Mouse (Mus musculus): ENCODE measurements at regions not wholly inside any gene's neighbourhood (a gene's known extent, or its start where the extent isn't known, plus 50 kb on each side); places are given as distances from the start of the nearest gene placed in this dataset.

DNA sequence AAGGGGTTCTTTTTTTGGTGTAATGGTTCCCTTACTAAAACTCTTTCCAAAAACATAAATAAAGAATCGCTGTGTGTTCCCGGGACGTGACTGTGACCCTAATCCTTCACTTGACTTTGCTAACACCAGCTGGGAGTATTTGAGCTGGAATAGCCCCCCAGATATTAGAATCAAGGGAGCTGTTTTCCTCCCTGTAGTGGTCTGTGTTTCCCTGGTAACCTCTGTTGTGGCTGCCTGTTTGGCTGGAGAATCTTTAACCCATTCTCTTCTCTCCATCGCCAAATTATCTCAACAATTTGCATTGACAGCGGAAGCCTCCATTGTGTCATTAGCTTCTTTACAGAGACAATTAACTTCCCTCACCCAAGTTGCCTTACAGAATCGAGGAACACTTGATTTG, 1471.6 kb downstream of the Kcnt2 start:
- TF ChIP-seq CTCF (IDR thresholded peaks at IDR 0.05; ENCODE audit: low read depth) (no peak), EP300 (IDR thresholded peaks at IDR 0.05; ENCODE audit: low read depth) (no peak)
